Mouse (Mus musculus) mouse embryonic stem cell (cell line): ENCODE measurements around the gene Dpf3.

Experiments used
- in situ Hi-C, 2 experiments: fragments of 300-500 bp; cut with MboI; formaldehyde crosslinking; loops; 1 replicate in 1 of 2; 3 replicates in 1 of 2; pipeline ENCODE4 v1.14.3; 2019 to 2020; ENCODE audit warnings: low sequenced_read_pairs in 2 of 2, low pct_unique_long_range_greater_than_20kb in 1 of 2, mixed read lengths in 1 of 2; ENCODE audit not compliant: unreplicated experiment in 1 of 2

The Dpf3 gene

GRCm38 (mm10) chr12:83375015-83375831 is 112.3 kb downstream of the Dpf3 start:
- in situ Hi-C loops = no loop called here

GRCm38 (mm10) chr12:83373081-83373480 is 114.4 kb downstream of the Dpf3 start:
- in situ Hi-C loops = no loop called here

GRCm38 (mm10) chr12:83372290-83372689 is 115.2 kb downstream of the Dpf3 start:
- in situ Hi-C loops = no loop called here

- in situ Hi-C loops = no loop called here
These were observed 117.3 kb downstream of the Dpf3 start for GRCm38 (mm10) chr12:83370221-83370620.

GRCm38 (mm10) chr12:83369416-83369815 is 118.1 kb downstream of the Dpf3 start:
- in situ Hi-C loops = no loop called here

DNA sequence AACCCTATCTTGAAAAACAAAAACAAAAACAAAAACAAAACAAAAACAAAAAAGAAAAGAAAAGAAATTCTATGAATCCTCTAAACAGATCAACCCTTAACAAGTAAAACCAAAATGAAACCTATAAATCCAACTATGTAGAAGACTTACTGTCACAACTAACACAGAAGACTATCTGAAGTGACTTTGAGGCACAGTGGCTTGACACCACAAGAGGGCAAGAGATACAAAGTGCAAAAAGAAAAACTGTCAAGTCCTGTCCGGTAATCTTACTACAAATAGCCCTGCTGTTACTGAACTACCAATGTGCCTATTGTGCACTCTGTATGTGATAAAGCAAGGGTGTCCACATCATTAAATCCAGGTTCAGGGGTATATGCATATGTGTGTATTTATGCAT is 120.0 kb downstream of the Dpf3 start:
- in situ Hi-C loops = no loop called here

GRCm38 (mm10) chr12:83364771-83365170 is 122.7 kb downstream of the Dpf3 start:
- in situ Hi-C loops = no loop called here

- in situ Hi-C loops = no loop called here
These were observed 125.7 kb downstream of the Dpf3 start for GRCm38 (mm10) chr12:83361801-83362200.

DNA sequence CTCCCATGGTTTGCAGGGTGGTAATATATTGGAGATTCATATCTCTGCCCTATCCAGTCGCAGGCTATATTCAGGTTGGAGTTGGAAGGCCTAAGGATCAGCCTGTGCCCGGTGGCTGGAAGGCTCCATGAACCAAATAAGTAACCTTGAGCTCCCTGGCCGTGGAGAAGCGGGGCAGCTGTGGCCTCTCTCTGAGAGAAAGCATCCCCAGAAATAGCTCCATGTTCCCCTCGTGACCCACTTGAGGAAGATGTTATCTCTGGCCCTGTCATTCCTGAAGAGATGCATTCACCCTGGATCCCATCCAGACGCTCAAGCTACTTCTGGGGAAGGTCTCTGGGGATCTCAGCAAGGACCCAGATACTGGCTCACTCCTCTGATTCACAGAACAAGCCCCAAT is 134.9 kb downstream of the Dpf3 start:
- in situ Hi-C loops = no loop called here

DNA sequence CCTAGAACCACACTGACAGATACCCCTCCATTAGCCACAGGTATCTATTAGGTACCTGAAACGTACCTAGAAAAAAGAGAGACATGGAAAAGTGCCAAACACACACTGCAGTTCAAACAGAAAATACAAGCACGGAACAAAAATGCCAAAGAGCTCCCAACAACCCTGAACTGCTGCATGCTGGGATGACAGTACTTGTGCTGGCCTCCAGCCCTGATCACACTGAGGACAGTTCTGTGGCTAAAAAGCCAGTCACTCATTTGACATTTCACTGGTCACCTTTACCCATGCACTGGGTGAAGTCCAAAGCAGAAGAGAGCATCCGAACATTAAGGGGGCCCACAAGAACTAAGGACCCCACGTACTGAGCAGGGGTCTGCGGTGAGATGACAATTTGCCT is 137.8 kb downstream of the Dpf3 start:
- in situ Hi-C loops = no loop called here

DNA sequence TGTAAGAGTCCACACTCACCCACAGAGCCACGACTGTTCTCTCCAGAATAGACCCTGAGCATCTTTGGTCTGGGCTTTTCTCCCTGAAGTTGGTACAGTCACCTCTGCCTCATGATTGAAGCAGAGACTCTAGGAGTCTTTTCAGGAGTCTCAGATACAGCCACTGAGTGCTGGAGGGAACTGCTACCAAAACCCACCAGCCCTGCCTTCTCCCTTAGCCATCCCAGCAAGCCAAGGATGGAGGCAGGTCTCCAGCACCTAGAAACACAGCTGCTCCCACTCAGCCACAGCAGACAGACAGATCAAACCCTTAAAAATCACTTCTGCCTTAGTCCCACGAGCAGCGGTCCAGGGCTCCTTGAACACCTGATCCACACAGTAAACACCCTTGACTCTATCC is 139.3 kb downstream of the Dpf3 start:
- in situ Hi-C loops = no loop called here

- in situ Hi-C loops = no loop called here
These were observed 144.7 kb downstream of the Dpf3 start for GRCm38 (mm10) chr12:83342875-83343185.

GRCm38 (mm10) chr12:83342035-83342874 is 145.3 kb downstream of the Dpf3 start:
- in situ Hi-C loops = no loop called here

GRCm38 (mm10) chr12:83340960-83341359 is 146.6 kb downstream of the Dpf3 start:
- in situ Hi-C loops = no loop called here

- in situ Hi-C loops = no loop called here
These were observed 149.2 kb downstream of the Dpf3 start for GRCm38 (mm10) chr12:83338345-83338744.

GRCm38 (mm10) chr12:83337776-83338149 is 149.8 kb downstream of the Dpf3 start:
- in situ Hi-C loops = no loop called here

DNA sequence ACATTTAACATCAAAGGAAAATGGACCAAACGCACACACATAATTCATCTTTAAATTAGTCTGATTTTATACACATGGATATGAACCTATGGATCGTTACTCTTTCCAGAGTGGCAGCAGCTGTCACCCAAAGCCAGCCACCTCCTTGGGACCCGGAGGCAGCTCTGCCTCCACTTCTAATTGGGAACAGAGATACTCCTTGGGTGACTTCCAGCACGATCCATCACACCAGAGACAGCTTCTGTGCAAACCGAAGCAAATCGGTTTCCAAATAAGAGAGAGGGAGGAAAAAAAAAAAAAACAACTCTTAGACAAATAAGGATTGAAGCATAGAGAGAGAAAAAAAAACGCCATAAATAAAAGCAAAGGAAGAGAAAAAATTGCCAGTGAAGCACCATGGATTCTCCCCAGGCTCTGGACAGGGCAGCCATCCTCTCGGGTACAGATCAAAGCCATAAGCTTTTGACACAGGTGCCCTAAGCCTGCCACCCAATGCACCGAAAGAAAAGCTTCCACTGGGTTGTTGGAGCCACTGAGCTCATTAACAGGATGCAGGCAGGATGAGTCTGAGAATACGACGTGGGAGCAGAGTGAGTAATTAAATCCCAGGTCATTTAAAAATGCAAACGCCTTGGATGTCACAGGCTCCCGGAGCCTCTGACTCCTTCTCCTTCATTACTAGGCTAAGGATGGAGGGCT is 150.3 kb downstream of the Dpf3 start:
- in situ Hi-C loops = no loop called here

DNA sequence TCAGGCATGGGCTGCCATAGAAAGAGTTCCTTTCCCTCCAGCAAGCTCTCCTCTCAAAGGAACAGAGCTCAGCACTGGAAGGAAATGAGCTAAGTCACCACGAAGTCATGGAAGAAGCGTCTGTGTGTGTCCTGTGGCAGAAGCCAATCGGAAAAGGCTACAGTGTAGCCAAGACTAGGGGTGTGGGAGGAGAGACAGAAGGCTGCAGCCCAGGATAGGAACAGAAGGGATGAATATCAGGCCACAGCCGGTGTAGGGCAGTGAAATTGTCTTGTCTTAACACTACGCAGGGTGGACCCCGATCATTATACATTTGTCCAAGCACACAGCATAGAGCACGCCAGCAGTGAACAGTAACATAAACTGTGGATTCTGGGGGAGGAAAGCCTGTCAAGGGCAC is 157.5 kb downstream of the Dpf3 start:
- in situ Hi-C loops = no loop called here

GRCm38 (mm10) chr12:83328899-83329298 is 158.6 kb downstream of the Dpf3 start:
- in situ Hi-C loops = no loop called here
